Mouse (Mus musculus) embryonic facial prominence, embryonic 11.5 days (tissue): ENCODE measurements at regions not wholly inside any gene's neighbourhood (a gene's known extent, or its start where the extent isn't known, plus 50 kb on each side); places are given as distances from the start of the nearest gene placed in this dataset.
A peak's percentile ranks its signal among the peaks of the same experiment; 100 is the strongest.

ENCODE experiments used
- ATAC-seq: fragments of 200-750 bp; cut with Nextera tagmentation; replicated peaks from 2 replicates; pipeline ENCODE4 v1.8.0; 2017; ENCODE audit warnings: low read depth; ENCODE audit not compliant: insufficient number of reproducible peaks, low FRiP score, low TSS enrichment
- DNase-seq: peaks from one replicate; pipeline ENCODE4 v3.0.0-alpha.2; 2015; ENCODE audit warnings: low spot score
- H3K27ac ChIP-seq: fragments of 300-500 bp; sonication (generic); replicated peaks from 2 replicates; pipeline ENCODE4 v1.5.1; 2014; ENCODE audit warnings: mild to moderate bottlenecking, low read depth, low read length, control low read depth
- H3K27me3 ChIP-seq: fragments of 300-500 bp; sonication (generic); 2 replicates; pipeline ENCODE4 v1.6.1; 2014; ENCODE audit warnings: mild to moderate bottlenecking, low read length, moderate library complexity, mixed read lengths; ENCODE audit not compliant: control insufficient read depth, insufficient read depth
- H3K36me3 ChIP-seq: fragments of 300-500 bp; sonication (generic); replicated peaks from 2 replicates; pipeline ENCODE4 v1.6.1; 2014; ENCODE audit warnings: low read depth, mild to moderate bottlenecking, low read length, moderate library complexity, mixed read lengths; ENCODE audit not compliant: control insufficient read depth, insufficient read depth
- H3K4me1 ChIP-seq: fragments of 300-500 bp; sonication (generic); 2 replicates; pipeline ENCODE4 v1.6.1; 2014; ENCODE audit warnings: low read length, mixed read lengths; ENCODE audit not compliant: control insufficient read depth, insufficient read depth
- H3K4me2 ChIP-seq: fragments of 300-500 bp; sonication (generic); 2 replicates; pipeline ENCODE4 v1.6.1; 2014; ENCODE audit warnings: low read depth, mild to moderate bottlenecking, control low read depth, low read length, moderate library complexity
- H3K4me3 ChIP-seq: fragments of 300-500 bp; sonication (generic); 2 replicates; pipeline ENCODE4 v1.5.1; 2014; ENCODE audit warnings: low read depth, low read length, control low read depth
- H3K9ac ChIP-seq: fragments of 300-500 bp; sonication (generic); replicated peaks from 2 replicates; pipeline ENCODE4 v1.6.1; 2014; ENCODE audit warnings: mild to moderate bottlenecking, control low read depth, low read length
- H3K9me3 ChIP-seq: fragments of 300-500 bp; sonication (generic); replicated peaks from 2 replicates; pipeline ENCODE4 v1.6.1; 2016; ENCODE audit warnings: mild to moderate bottlenecking, low read length, inconsistent platforms, mixed read lengths; ENCODE audit not compliant: control insufficient read depth
- WGBS: fragments of 180-500 bp; shearing (Covaris S2); extraction: QIAGEN DNeasy Blood & Tissue Kit; methylation state at CpG from one replicate; pipeline ENCODE4 v1.1.7; 2014; 5-methylcytosine and 5-hydroxymethylcytosine counted together

DNA sequence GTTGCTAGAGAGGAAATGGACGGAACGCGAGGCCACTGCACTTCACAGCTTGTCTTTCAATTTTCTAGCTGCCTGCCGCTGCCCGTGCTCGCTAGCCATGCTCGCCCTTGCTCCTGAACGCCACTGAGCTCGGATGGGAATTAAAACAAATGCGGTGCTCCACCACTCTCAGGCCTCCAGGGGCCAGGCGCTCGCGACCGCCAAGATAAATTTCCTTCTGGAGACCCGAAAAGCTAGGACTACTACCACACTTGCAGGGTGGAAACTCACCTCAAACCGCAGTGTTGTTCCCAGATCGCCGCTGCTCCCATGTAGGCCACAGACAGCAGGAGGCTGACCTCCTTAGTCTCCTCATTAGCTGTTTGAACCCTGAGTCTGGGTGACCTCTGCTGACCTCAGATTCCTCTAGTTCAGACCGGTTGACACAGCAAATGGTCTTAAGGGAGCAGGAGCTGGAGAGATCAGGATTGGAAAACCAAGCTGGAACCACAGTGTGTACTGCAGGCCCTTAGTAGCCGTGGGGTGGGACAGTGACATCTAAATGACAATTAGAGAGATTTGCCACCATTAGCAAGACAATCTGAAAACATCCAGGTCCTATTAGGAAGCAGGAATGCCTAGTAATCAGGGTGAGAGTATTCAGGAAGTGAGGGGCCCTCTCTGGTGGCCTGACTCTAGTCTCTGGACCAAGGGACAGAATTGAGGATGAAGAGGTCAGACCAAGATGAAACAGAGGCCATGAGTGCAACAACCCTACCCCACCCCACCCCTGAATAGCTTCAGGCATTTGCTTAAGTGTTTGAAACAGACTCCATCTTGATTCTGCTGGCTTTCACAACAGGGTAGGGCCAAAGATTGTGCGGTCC, 94.1 kb downstream of the Fam53a start:
- WGBS = 4% methylated on average over 21 of the region's 21 CpGs
- no peak for ATAC-seq
- DNase-seq = peak; percentile 33
- Histone ChIP-seq H3K27me3 (peaks cover 23% of the 10 kb centered on the region), H3K4me1 (peaks cover 3% of the 10 kb centered on the region; the same call in 1 of the 2 replicates), H3K4me2 (peak overlapping the region; percentile 31), H3K9ac (no peak overlapping the region), H3K36me3 (no peaks in the 10 kb centered on the region), H3K27ac (no peak overlapping the region), H3K4me3 (0 out of 2 replicates have a peak overlapping the region, but pooled peaks have one; percentile 3), H3K9me3 (no peaks in the 10 kb centered on the region)

- no peak for DNase-seq
- WGBS = 4% methylated on average over 13 of the region's 13 CpGs
- Histone ChIP-seq H3K27ac (no peak overlapping the region), H3K36me3 (no peaks in the 10 kb centered on the region), H3K27me3 (peaks cover 14% of the 10 kb centered on the region), H3K9ac (no peak overlapping the region), H3K4me2 (peak overlapping the region; percentile 22; the same call in 1 of the 2 replicates), H3K4me1 (peaks cover 3% of the 10 kb centered on the region; the same call in 1 of the 2 replicates), H3K4me3 (no peak overlapping the region), H3K9me3 (no peaks in the 10 kb centered on the region)
- ATAC-seq = no peak
Observed at GRCm38 (mm10) chr5:33534345-33534744, 95.1 kb downstream of the Fam53a start.

GRCm38 (mm10) chr5:33533185-33533584, 96.2 kb downstream of the Fam53a start:
- no peak for DNase-seq
- peaks cover 11% of the 10 kb centered on the region for H3K27me3 ChIP-seq
- ATAC-seq = no peak
- H3K4me3 ChIP-seq = no peak overlapping the region
- no peaks in the 10 kb centered on the region for H3K9me3 ChIP-seq
- H3K4me2 ChIP-seq = no peak overlapping the region
- peaks cover 3% of the 10 kb centered on the region; the same call in 1 of the 2 replicates for H3K4me1 ChIP-seq
- H3K36me3 ChIP-seq = no peaks in the 10 kb centered on the region
- no peak overlapping the region for H3K27ac ChIP-seq
- WGBS = 88% methylated on average over 4 of the region's 4 CpGs
- H3K9ac ChIP-seq = no peak overlapping the region

DNA sequence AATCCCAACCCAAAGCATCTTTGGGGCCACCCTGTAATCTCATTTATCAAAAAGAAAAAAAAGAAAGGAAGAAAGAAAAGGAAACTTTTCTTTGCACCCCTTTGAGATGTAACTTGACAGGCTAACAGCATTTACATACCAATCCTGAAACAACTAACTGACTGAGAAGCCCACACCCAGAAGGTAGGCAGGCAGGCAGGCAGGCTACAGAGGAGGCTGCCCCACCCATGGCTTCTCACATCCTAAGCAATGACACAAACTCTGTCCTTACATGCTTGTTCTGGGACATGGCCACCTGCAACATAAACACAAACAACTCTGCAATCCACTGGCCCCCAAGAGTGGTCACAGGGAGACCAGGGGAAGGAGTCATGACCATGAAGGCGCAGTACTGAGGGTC, 97.5 kb upstream of the Nkx1-1 start:
- Histone ChIP-seq H3K4me3 (no peak overlapping the region), H3K36me3 (no peaks in the 10 kb centered on the region), H3K27ac (no peak overlapping the region), H3K27me3 (peaks cover 11% of the 10 kb centered on the region), H3K9me3 (no peaks in the 10 kb centered on the region), H3K9ac (no peak overlapping the region), H3K4me2 (no peak overlapping the region), H3K4me1 (peaks cover 3% of the 10 kb centered on the region; the same call in 1 of the 2 replicates)
- DNase-seq (no peak), ATAC-seq (no peak)
- 96% methylated on average over 1 of the region's 1 CpGs for WGBS

DNA sequence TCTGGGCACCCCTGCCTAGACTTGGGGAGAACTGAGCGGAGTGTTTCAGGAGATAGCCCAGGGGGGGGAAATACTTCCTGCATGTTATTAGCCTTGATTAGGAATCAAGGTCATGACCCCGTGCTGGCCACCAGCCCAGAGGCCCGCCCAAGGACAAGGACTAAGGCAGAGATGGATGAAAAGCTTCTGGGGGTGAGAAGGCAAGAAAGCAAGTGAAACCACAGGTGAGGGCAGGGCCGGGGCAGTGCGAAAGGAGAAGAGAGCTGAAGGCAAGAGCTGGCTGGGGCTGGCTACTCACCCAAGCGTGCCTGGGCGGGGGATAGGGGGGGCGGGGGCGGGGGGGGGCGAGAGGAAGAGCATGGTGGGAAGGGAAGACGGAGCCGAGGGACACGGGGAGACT, 96.0 kb upstream of the Nkx1-1 start:
- Histone ChIP-seq H3K27ac (no peak overlapping the region), H3K9ac (no peak overlapping the region)

GRCm38 (mm10) chr5:33528971-33529670, 95.3 kb upstream of the Nkx1-1 start:
- no peaks in the 10 kb centered on the region for H3K9me3 ChIP-seq
- H3K4me3 ChIP-seq = no peak overlapping the region
- DNase-seq (no peak), ATAC-seq (no peak)
- no peak overlapping the region for H3K4me2 ChIP-seq
- H3K27ac ChIP-seq = no peak overlapping the region
- no peaks in the 10 kb centered on the region for H3K36me3 ChIP-seq
- no peaks in the 10 kb centered on the region for H3K4me1 ChIP-seq
- H3K27me3 ChIP-seq = peaks cover 3% of the 10 kb centered on the region; the same call in 1 of the 2 replicates
- 68% methylated on average over 14 of the region's 14 CpGs for WGBS
- H3K9ac ChIP-seq = no peak overlapping the region

More for the DNA sequence above, 96.0 kb upstream of the Nkx1-1 start:
- WGBS = 23% methylated on average over 9 of the region's 13 CpGs
- ATAC-seq = no peak
- Histone ChIP-seq H3K4me3 (no peak overlapping the region), H3K36me3 (no peaks in the 10 kb centered on the region), H3K4me1 (peaks cover 1% of the 10 kb centered on the region; the same call in 1 of the 2 replicates), H3K27me3 (peaks cover 9% of the 10 kb centered on the region), H3K9me3 (no peaks in the 10 kb centered on the region), H3K4me2 (no peak overlapping the region)
- DNase-seq = no peak

GRCm38 (mm10) chr5:33527750-33528149, 94.0 kb upstream of the Nkx1-1 start:
- ATAC-seq (no peak), DNase-seq (no peak)
- H3K27me3 ChIP-seq = no peaks in the 10 kb centered on the region
- no peaks in the 10 kb centered on the region for H3K36me3 ChIP-seq
- H3K9ac ChIP-seq = no peak overlapping the region
- no peak overlapping the region for H3K4me2 ChIP-seq
- no peaks in the 10 kb centered on the region for H3K4me1 ChIP-seq
- H3K4me3 ChIP-seq = no peak overlapping the region
- 66% methylated on average over 10 of the region's 10 CpGs for WGBS
- no peaks in the 10 kb centered on the region for H3K9me3 ChIP-seq
- H3K27ac ChIP-seq = no peak overlapping the region

DNA sequence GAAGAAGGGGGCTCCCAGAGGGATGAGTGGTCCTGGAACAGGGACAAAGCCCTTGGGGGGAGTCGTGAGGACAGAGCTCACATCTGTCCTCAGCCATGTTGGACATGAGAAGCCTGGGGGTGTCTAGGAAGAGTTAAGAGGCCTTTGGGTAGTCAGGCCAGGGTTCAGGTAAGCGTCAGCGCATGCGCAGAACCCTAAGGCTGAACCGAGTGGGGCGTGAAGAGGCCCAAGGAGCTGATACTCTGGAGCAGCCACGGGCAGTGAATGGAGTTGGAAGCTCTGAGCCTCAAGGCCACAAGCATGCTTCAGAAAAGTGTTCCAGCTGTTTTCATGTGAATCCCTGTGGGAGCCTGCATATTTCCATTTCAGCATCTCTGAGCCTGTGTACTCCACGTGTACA, 93.5 kb upstream of the Nkx1-1 start:
- Histone ChIP-seq H3K9me3 (no peaks in the 10 kb centered on the region), H3K36me3 (no peaks in the 10 kb centered on the region), H3K27me3 (no peaks in the 10 kb centered on the region), H3K9ac (no peak overlapping the region), H3K4me2 (no peak overlapping the region), H3K4me3 (no peak overlapping the region), H3K27ac (no peak overlapping the region), H3K4me1 (no peaks in the 10 kb centered on the region)
- 89% methylated on average over 8 of the region's 8 CpGs for WGBS
- DNase-seq (no peak), ATAC-seq (no peak)
